Mouse (Mus musculus): ENCODE measurements around the gene Lyg1.

GRCm38 (mm10) chr1:37925971-37926370 lies 31.6 kb downstream of the Lyg1 start:
- no peak for TF ChIP-seq CTCF (IDR thresholded peaks at IDR 0.05; ENCODE audit: low read depth, low read length)
- TF ChIP-seq POLR2A (IDR thresholded peaks at IDR 0.05; ENCODE audit: insufficient read depth, low read length), result no peak

Measured in ES-Bruce4 (cell line).